ENCODE assay signal across 16 mouse cellular contexts in genomic region chr13:112071209-112071955, GRCm38 (mm10).
A peak's percentile ranks its signal among the peaks of the same experiment; 100 is the strongest.
DNase-seq lines count a peak whose midpoint lies in the region; ATAC-seq and TF ChIP-seq lines count a peak whose summit lies in the region.
"Had no signal": no experiment of that assay in that cellular context is flagged by ENCODE, and none has a peak within 500 bp of the region (broad histone marks: within the 10 kb centered on the region; RNA-seq: fewer than 3 reads in every experiment).

No protein-coding gene starts in this region.

- no peaks in the 10 kb centered on the region for H3K79me2 ChIP-seq in liver, adult 2 months (ENCODE audit: control insufficient read depth, insufficient read depth, low read length)

- peak; percentile 90 for DNase-seq in liver, adult 2 months (ENCODE audit: extremely low read depth, low read depth, low spot score)
- no peak for DNase-seq in liver, embryonic 11.5 days (ENCODE audit: low spot score)
- peak; percentile 18 for DNase-seq in adrenal gland, postnatal 14 days
- DNase-seq in kidney, adult 2 months: peak; percentile 88
- DNase-seq in left cerebral cortex, postnatal 36 days (ENCODE audit: low spot score in 2 of 2): no peak
- DNase-seq in thymus, postnatal 14 days: no peak
- DNase-seq: cerebellum, adult 9-10 months; gastrocnemius, postnatal 36 days; lung, adult 2 months; right cerebral cortex, postnatal 14 days had no signal

- no peak overlapping the region for H3K4me2 ChIP-seq in liver, embryonic 11.5 days
- H3K4me2 ChIP-seq: embryonic facial prominence, embryonic 12.5 days; hindbrain, embryonic 15.5 days had no signal

- no peak for TF ChIP-seq CTCF in liver, adult 2 months (IDR thresholded peaks at IDR 0.05; ENCODE audit: low read depth, low read length)
- TF ChIP-seq CTCF in kidney, adult 2 months (conservative IDR thresholded peaks at IDR 0.05; ENCODE audit: insufficient read depth, insufficient read length, low read depth, low read length): no peak
- no peak for TF ChIP-seq CTCF in small intestine, adult 2 months (IDR thresholded peaks at IDR 0.05; ENCODE audit: extremely low read depth, insufficient read length, insufficient replicate concordance, low read depth, low read length)

- 34% methylated on average over 10 of the region's 10 CpGs for WGBS in liver, adult 2 months
- WGBS in liver, embryonic 11.5 days: 83% methylated on average over 10 of the region's 10 CpGs
- 41% methylated on average over 10 of the region's 10 CpGs for WGBS in kidney, adult 2 months
- 29% methylated on average over 10 of the region's 10 CpGs for WGBS in small intestine, adult 2 months

- peaks cover 18% of the 10 kb centered on the region for H3K4me1 ChIP-seq in liver, adult 2 months (ENCODE audit: control insufficient read depth, insufficient read depth, low read length)
- peaks cover 5% of the 10 kb centered on the region; the same call in 1 of the 2 replicates for H3K4me1 ChIP-seq in liver, embryonic 11.5 days (replicated peaks; ENCODE audit: control insufficient read depth, insufficient read depth, low read length)
- peaks cover 28% of the 10 kb centered on the region for H3K4me1 ChIP-seq in kidney, adult 2 months (ENCODE audit: control insufficient read depth, insufficient read depth, low read length)
- peaks cover 15% of the 10 kb centered on the region; the same call in 1 of the 2 replicates for H3K4me1 ChIP-seq in small intestine, adult 2 months (ENCODE audit: control insufficient read depth, insufficient read depth, insufficient read length, low read length)
- H3K4me1 ChIP-seq: embryonic facial prominence, embryonic 12.5 days; hindbrain, embryonic 15.5 days had no signal

- no peaks in the 10 kb centered on the region for H3K27me3 ChIP-seq in liver, adult 2 months (ENCODE audit: control insufficient read depth, insufficient read depth, low read length)
- no peaks in the 10 kb centered on the region for H3K27me3 ChIP-seq in liver, embryonic 11.5 days (replicated peaks; ENCODE audit: control insufficient read depth, insufficient read depth, low read length)
- H3K27me3 ChIP-seq in kidney, adult 2 months (replicated peaks; ENCODE audit: control insufficient read depth, insufficient read depth, low read length): no peaks in the 10 kb centered on the region
- no peaks in the 10 kb centered on the region for H3K27me3 ChIP-seq in small intestine, adult 2 months (ENCODE audit: control insufficient read depth, insufficient read depth, low read length)
- H3K27me3 ChIP-seq: CH12.LX; embryonic facial prominence, embryonic 12.5 days; hindbrain, embryonic 15.5 days had no signal

- intact Hi-C loops in left cerebral cortex, postnatal 36 days (cut with DNase I): no loop called here

- no peak for ATAC-seq in liver, embryonic 11.5 days (replicated peaks; ENCODE audit: low FRiP score)
- ATAC-seq in erythroblast, adult 5-6 weeks (replicated peaks; ENCODE audit: low FRiP score, poor library complexity, severe bottlenecking): no peak

- TF ChIP-seq POLR2A in liver, adult 2 months (IDR thresholded peaks at IDR 0.05; ENCODE audit: extremely low read depth, insufficient read depth, low read length): no peak
- no peak for TF ChIP-seq POLR2A in kidney, adult 2 months (IDR thresholded peaks at IDR 0.05; ENCODE audit: low read depth, low read length)
- no peak for TF ChIP-seq POLR2A in small intestine, adult 2 months (IDR thresholded peaks at IDR 0.05; ENCODE audit: low read depth, low read length)

- H3K4me3 ChIP-seq in liver, adult 2 months (ENCODE audit: insufficient read depth, low read depth, low read length): no peak overlapping the region
- no peak overlapping the region for H3K4me3 ChIP-seq in liver, embryonic 11.5 days (ENCODE audit: low read depth, low read length)
- no peak overlapping the region for H3K4me3 ChIP-seq in kidney, adult 2 months (ENCODE audit: insufficient read depth, low read depth, low read length)
- no peak overlapping the region for H3K4me3 ChIP-seq in small intestine, adult 2 months (ENCODE audit: low read depth, low read length)
- H3K4me3 ChIP-seq: embryonic facial prominence, embryonic 12.5 days; hindbrain, embryonic 15.5 days; layer of hippocampus, adult 2 months had no signal

- 0 out of 2 replicates have a peak overlapping the region, but pooled peaks have one; percentile 4 for H3K9ac ChIP-seq in liver, adult 2 months (ENCODE audit: low read depth, low read length)
- no peak overlapping the region for H3K9ac ChIP-seq in liver, embryonic 11.5 days (ENCODE audit: low read depth, low read length)
- H3K9ac ChIP-seq: embryonic facial prominence, embryonic 12.5 days; hindbrain, embryonic 15.5 days had no signal

- H3K9me3 ChIP-seq in liver, embryonic 11.5 days (ENCODE audit: control insufficient read depth, low read length): no peaks in the 10 kb centered on the region
- H3K9me3 ChIP-seq: embryonic facial prominence, embryonic 12.5 days; hindbrain, embryonic 15.5 days had no signal

- peak overlapping the region; percentile 79 for H3K27ac ChIP-seq in liver, adult 2 months (replicated peaks; ENCODE audit: insufficient read depth, low read depth, low read length)
- no peak overlapping the region for H3K27ac ChIP-seq in liver, embryonic 11.5 days (ENCODE audit: low read depth, low read length)
- H3K27ac ChIP-seq in kidney, adult 2 months (ENCODE audit: insufficient read depth, low read depth, low read length): peak overlapping the region; percentile 71
- H3K27ac ChIP-seq in small intestine, adult 2 months (ENCODE audit: insufficient read depth, low read depth, low read length): peak overlapping the region; percentile 19; the same call in 1 of the 2 replicates
- H3K27ac ChIP-seq: embryonic facial prominence, embryonic 12.5 days; hindbrain, embryonic 15.5 days; layer of hippocampus, adult 2 months had no signal

- no peaks in the 10 kb centered on the region for H3K36me3 ChIP-seq in liver, adult 2 months (ENCODE audit: control insufficient read depth, insufficient read depth, low read length)
- H3K36me3 ChIP-seq in liver, embryonic 11.5 days (ENCODE audit: control insufficient read depth, insufficient read depth, low read length): no peaks in the 10 kb centered on the region
- no peaks in the 10 kb centered on the region for H3K36me3 ChIP-seq in kidney, adult 2 months (ENCODE audit: control insufficient read depth, insufficient read depth, low read length)
- H3K36me3 ChIP-seq in small intestine, adult 2 months (ENCODE audit: control insufficient read depth, insufficient read depth, low read length): no peaks in the 10 kb centered on the region
- H3K36me3 ChIP-seq: embryonic facial prominence, embryonic 12.5 days; hindbrain, embryonic 15.5 days had no signal

Comparison
In these comparisons a context has a peak if more than half of its experiments do, and no peak if none do; other contexts are left out.
1. DNase-seq: peak in liver, adult 2 months (single experiment), adrenal gland, postnatal 14 days (single experiment) and kidney, adult 2 months (single experiment); none in liver, embryonic 11.5 days (single experiment), left cerebral cortex, postnatal 36 days (0 of 2) and thymus, postnatal 14 days (single experiment).